Mouse (Mus musculus) neural tube, embryonic 14.5 days (tissue): ENCODE measurements around the gene 4833427G06Rik. TPM values are rescaled to one million over a fixed set of nuclear protein-coding genes. Genes with fewer than 3 reads are reported as not detected.

Source experiments
- ATAC-seq: fragments of 200-750 bp; cut with Nextera tagmentation; 2 replicates; pipeline ENCODE4 v1.8.0; 2017; ENCODE audit warnings: low read depth, mild to moderate bottlenecking, moderate TSS enrichment, moderate library complexity
- H3K27ac ChIP-seq: fragments of 300-500 bp; sonication (generic); 2 replicates; pipeline ENCODE4 v1.5.1; 2014; ENCODE audit warnings: low read depth, mild to moderate bottlenecking, control low read depth, low read length, moderate library complexity, mixed read lengths
- H3K27me3 ChIP-seq: fragments of 300-500 bp; sonication (generic); 2 replicates; pipeline ENCODE4 v1.6.1; 2014; ENCODE audit warnings: low read length; ENCODE audit not compliant: control insufficient read depth, insufficient read depth
- H3K36me3 ChIP-seq: fragments of 300-500 bp; sonication (generic); 2 replicates; pipeline ENCODE4 v1.6.1; 2014; ENCODE audit warnings: low read length, mixed read lengths; ENCODE audit not compliant: control insufficient read depth, insufficient read depth
- H3K4me1 ChIP-seq: fragments of 300-500 bp; sonication (generic); 2 replicates; pipeline ENCODE4 v1.6.1; 2014; ENCODE audit warnings: low read length; ENCODE audit not compliant: control insufficient read depth, insufficient read depth
- H3K4me2 ChIP-seq: fragments of 300-500 bp; sonication (generic); 2 replicates; pipeline ENCODE4 v1.6.1; 2014; ENCODE audit warnings: mild to moderate bottlenecking, low read depth, low read length, control low read depth
- H3K4me3 ChIP-seq: fragments of 300-500 bp; sonication (generic); 2 replicates; pipeline ENCODE4 v1.5.1; 2014; ENCODE audit warnings: low read depth, low read length, control low read depth, mixed read lengths
- H3K9ac ChIP-seq: fragments of 300-500 bp; sonication (generic); replicated peaks from 2 replicates; pipeline ENCODE4 v1.6.1; 2014; ENCODE audit warnings: low read depth, mild to moderate bottlenecking, control low read depth, low read length, mixed read lengths
- H3K9me3 ChIP-seq: fragments of 300-500 bp; sonication (generic); 2 replicates; pipeline ENCODE4 v1.6.1; 2016; ENCODE audit warnings: low read length; ENCODE audit not compliant: control insufficient read depth
- WGBS: fragments of 180-500 bp; shearing (Covaris S2); extraction: QIAGEN DNeasy Blood & Tissue Kit; methylation state at CpG from one replicate; pipeline ENCODE4 v1.1.7; 2014; 5-methylcytosine and 5-hydroxymethylcytosine counted together
- polyA plus RNA-seq: library from polyadenylated mRNA; unstranded; fragments of >200 nt; fragmentation: Nextera tagmentation; extraction: Ambion mirVana; gene quantifications from 2 replicates; pipeline ENCODE4 v1.2.1, GENCODE M21; 2014

Gene 4833427G06Rik
- polyA plus RNA-seq, 1 experiment from 2014 or later, result 0.21 TPM

GRCm38 (mm10) chr9:51076979-51077315 lies 24.9 kb downstream of the 4833427G06Rik start, which contains the start of gene Layn:
Gene Layn, minus strand, starts transcription at chr9:51077094.
- under 1% methylated on average over 14 of the region's 14 CpGs for WGBS
- Histone ChIP-seq H3K4me3 (peak within 1 kb of the TSS; percentile 19), H3K27me3 (no peaks in the 10 kb centered on the region), H3K27ac (no peak within 1 kb of the TSS), H3K36me3 (no peaks in the 10 kb centered on the region), H3K4me2 (peak within 1 kb of the TSS; percentile 60), H3K4me1 (peaks cover 8% of the 10 kb centered on the region), H3K9ac (0 out of 2 replicates have a peak within 1 kb of the TSS, but pooled peaks have one; percentile 7), H3K9me3 (no peaks in the 10 kb centered on the region)
- peak; percentile 90 for ATAC-seq

- H3K4me3 ChIP-seq, result peak overlapping the region; percentile 19
- WGBS, result 0% methylated on average over 17 of the region's 17 CpGs
- H3K36me3 ChIP-seq, result no peaks in the 10 kb centered on the region
- H3K4me1 ChIP-seq, result peaks cover 8% of the 10 kb centered on the region
- 0 out of 2 replicates have a peak overlapping the region, but pooled peaks have one; percentile 7 for H3K9ac ChIP-seq
- H3K27ac ChIP-seq, result no peak overlapping the region
- H3K4me2 ChIP-seq, result peak overlapping the region; percentile 60
- H3K27me3 ChIP-seq, result no peaks in the 10 kb centered on the region
- ATAC-seq, result peak; percentile 44; the same call in 1 of the 2 replicates
- no peaks in the 10 kb centered on the region for H3K9me3 ChIP-seq
Measured at GRCm38 (mm10) chr9:51076300-51076978, 25.4 kb downstream of the 4833427G06Rik start.

- no peaks in the 10 kb centered on the region for H3K27me3 ChIP-seq
- H3K9ac ChIP-seq, result no peak overlapping the region
- ATAC-seq, result no peak
- 31% methylated on average over 3 of the region's 3 CpGs for WGBS
- H3K4me3 ChIP-seq, result no peak overlapping the region
- peaks cover 8% of the 10 kb centered on the region for H3K4me1 ChIP-seq
- peak overlapping the region; percentile 60 for H3K4me2 ChIP-seq
- H3K9me3 ChIP-seq, result no peaks in the 10 kb centered on the region
- H3K27ac ChIP-seq, result no peak overlapping the region
- H3K36me3 ChIP-seq, result no peaks in the 10 kb centered on the region
Measured at GRCm38 (mm10) chr9:51075780-51076179, 26.1 kb downstream of the 4833427G06Rik start.

- Histone ChIP-seq H3K9ac (no peak overlapping the region), H3K4me1 (no peaks in the 10 kb centered on the region), H3K9me3 (no peaks in the 10 kb centered on the region), H3K4me3 (no peak overlapping the region), H3K4me2 (no peak overlapping the region), H3K27me3 (no peaks in the 10 kb centered on the region), H3K36me3 (no peaks in the 10 kb centered on the region), H3K27ac (no peak overlapping the region)
- 87% methylated on average over 4 of the region's 4 CpGs for WGBS
- no peak for ATAC-seq
Measured at GRCm38 (mm10) chr9:51070801-51071200, 31.1 kb downstream of the 4833427G06Rik start.

- Histone ChIP-seq H3K4me3 (no peak overlapping the region), H3K4me2 (no peak overlapping the region)
- WGBS, result 64% methylated on average over 3 of the region's 3 CpGs
Measured at GRCm38 (mm10) chr9:51068202-51068601, 33.7 kb downstream of the 4833427G06Rik start.

GRCm38 (mm10) chr9:51060601-51061000 lies 41.3 kb downstream of the 4833427G06Rik start, which contains the start of gene Btg4:
Gene Btg4, plus strand, starts transcription at chr9:51060901.
- Histone ChIP-seq H3K27ac (no peak within 1 kb of the TSS), H3K9ac (no peak within 1 kb of the TSS), H3K27me3 (no peaks in the 10 kb centered on the region), H3K4me2 (no peak within 1 kb of the TSS), H3K4me3 (no peak within 1 kb of the TSS), H3K36me3 (no peaks in the 10 kb centered on the region), H3K9me3 (no peaks in the 10 kb centered on the region), H3K4me1 (no peaks in the 10 kb centered on the region)
- WGBS, result 83% methylated on average over 2 of the region's 2 CpGs
- ATAC-seq, result no peak

More at GRCm38 (mm10) chr9:51068202-51068601, 33.7 kb downstream of the 4833427G06Rik start:
- Histone ChIP-seq H3K27ac (no peak overlapping the region), H3K27me3 (no peaks in the 10 kb centered on the region), H3K9me3 (no peaks in the 10 kb centered on the region), H3K9ac (no peak overlapping the region), H3K4me1 (no peaks in the 10 kb centered on the region), H3K36me3 (no peaks in the 10 kb centered on the region)
- no peak for ATAC-seq

- Histone ChIP-seq H3K27me3 (no peaks in the 10 kb centered on the region), H3K27ac (no peak overlapping the region), H3K4me1 (no peaks in the 10 kb centered on the region), H3K4me3 (no peak overlapping the region), H3K9me3 (no peaks in the 10 kb centered on the region), H3K36me3 (no peaks in the 10 kb centered on the region), H3K9ac (no peak overlapping the region), H3K4me2 (no peak overlapping the region)
- ATAC-seq, result no peak
- WGBS, result 75% methylated on average over 4 of the region's 4 CpGs
Measured at GRCm38 (mm10) chr9:51058951-51059521, 42.8 kb downstream of the 4833427G06Rik start.

GRCm38 (mm10) chr9:51056360-51057324 lies 45.2 kb downstream of the 4833427G06Rik start:
- H3K4me3 ChIP-seq, result no peak overlapping the region
- WGBS, result 74% methylated on average over 3 of the region's 3 CpGs
- H3K36me3 ChIP-seq, result no peaks in the 10 kb centered on the region
- no peaks in the 10 kb centered on the region for H3K4me1 ChIP-seq
- no peak overlapping the region for H3K4me2 ChIP-seq
- no peak for ATAC-seq
- H3K27me3 ChIP-seq, result no peaks in the 10 kb centered on the region
- H3K9ac ChIP-seq, result no peak overlapping the region
- no peak overlapping the region for H3K27ac ChIP-seq
- no peaks in the 10 kb centered on the region for H3K9me3 ChIP-seq
